Mouse (Mus musculus): ENCODE measurements around the gene Hps4.

DNA sequence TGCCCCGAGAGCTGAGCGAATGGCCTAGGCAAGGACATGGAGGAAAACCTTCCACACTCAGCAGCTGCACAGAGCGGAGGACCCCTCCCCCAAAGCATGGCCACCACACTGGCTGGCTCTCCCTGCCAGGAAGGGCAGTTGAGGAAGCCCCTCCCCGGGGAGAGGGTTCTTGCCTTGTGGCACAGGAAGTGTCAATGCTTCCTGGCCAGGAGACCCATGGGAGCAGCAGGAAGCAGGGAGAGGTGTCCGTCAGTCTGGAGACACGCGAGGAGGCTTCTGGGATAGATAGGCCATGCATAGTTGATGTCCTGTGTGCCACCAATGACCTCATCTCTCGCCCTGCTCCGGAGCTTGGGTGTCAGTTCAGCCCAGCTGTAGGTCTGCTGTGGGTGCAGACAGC, 13.4 kb downstream of the Hps4 start:
- TF ChIP-seq CTCF (IDR thresholded peaks at IDR 0.05; ENCODE audit: extremely low read depth, insufficient read depth, insufficient read length, insufficient replicate concordance) = no peak
- TF ChIP-seq POLR2A (IDR thresholded peaks at IDR 0.05; ENCODE audit: low read depth, low read length) = no peak

All from spleen, adult 2 months (tissue).